Mouse (Mus musculus) right cerebral cortex, postnatal 4 days (tissue): ENCODE measurements around the gene Dusp6.
A peak's percentile ranks its signal among the peaks of the same experiment; 100 is the strongest.

ENCODE experiments used
- DNase-seq: peaks from one replicate; pipeline ENCODE4 v3.0.0-alpha.2; 2022

The Dusp6 gene

DNA sequence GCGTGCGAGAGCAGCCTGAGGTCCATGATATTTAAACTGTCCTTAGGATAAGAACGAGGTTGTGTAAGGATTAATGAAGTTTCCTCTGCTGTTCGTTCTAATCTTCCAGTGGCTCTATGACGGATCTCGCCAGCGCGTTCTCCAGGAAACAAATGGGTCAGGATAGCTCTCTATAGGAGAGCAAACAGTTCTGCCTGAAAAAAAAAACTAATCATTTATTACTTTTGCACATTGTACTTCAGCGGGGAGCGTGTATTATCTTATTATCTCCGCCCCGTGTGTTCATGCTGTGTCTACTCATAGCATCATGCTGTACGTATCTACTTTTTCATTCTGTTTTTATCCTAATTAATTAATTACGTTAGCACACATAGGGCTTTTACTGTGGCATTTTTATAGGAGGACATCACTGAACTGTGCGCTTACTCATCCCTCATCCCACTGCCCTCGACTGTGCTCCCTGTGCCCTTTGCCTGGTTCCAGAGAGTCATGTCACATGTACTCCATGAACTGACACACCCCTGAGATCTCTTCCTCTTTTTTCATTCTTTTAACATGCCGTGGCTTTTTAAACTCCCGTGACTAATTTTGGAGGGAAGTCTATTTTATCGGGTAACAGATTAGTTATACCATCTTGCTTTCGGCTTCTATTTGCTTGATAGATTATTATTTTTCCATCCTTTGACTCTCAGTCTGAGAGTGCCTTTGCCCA, 16.1 kb upstream of the Dusp6 start:
- DNase-seq = no peak

DNA sequence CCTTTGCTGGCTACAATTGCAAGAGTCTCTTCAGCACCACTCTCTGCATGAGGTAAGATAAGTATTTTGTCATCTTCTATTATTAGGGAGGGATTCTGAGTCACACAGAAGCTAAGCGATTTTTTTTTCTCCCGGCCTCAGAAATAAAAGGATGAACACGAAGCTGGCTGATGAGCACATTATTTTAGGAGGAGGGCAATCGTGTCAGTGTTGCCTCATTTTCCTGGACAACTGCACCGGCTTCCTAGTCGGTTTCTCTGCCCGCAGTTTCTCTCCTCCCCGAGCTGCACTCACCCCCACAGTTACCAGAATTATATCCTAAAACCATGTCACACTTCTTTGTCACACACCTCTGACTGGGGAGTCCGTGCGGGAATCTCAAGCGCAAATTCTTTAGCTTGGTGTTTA, 12.2 kb upstream of the Dusp6 start:
- no peak for DNase-seq

DNA sequence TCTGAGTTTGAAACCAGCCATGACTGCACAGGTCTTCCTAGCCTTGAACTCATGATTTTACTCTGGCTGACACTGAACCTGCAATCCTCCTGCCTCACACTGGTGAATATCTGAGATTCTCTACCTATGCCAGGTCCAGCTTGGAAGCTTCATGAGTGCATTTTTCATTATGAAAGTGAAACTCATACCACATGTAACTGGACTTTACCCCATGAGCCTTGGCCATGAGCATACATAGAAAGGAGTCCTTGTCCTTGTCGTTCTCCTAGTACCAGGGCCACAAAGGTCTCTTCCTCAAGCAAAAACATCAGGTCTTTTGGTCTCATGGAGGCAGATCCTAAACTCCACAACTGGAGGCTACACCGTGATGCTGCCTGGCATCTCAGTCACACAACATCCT, 9.6 kb upstream of the Dusp6 start:
- no peak for DNase-seq

GRCm38 (mm10) chr10:99255830-99256570, 7.0 kb upstream of the Dusp6 start:
- no peak for DNase-seq

DNA sequence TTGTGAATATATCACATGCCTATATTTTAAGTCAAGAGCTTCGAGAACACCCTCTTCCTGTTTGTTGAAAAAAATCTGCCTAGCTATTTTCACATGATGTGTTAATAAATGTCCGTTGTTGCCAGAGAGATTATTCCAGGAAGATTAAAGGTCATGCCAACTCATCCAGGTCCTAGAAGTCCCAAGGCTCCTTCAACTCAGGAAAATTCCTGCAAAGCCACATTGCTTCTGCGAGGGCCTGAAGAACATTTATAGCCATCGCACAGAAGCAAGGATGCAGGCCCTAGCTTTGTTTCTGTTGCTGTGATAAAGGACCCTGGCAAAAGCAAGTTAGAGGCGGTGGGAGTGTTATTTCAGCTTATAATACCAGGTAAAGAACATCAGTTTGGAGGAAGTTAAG, 5.5 kb upstream of the Dusp6 start:
- DNase-seq = no peak

- DNase-seq = no peak
These were observed 3.2 kb upstream of the Dusp6 start for GRCm38 (mm10) chr10:99259840-99260239.

DNA sequence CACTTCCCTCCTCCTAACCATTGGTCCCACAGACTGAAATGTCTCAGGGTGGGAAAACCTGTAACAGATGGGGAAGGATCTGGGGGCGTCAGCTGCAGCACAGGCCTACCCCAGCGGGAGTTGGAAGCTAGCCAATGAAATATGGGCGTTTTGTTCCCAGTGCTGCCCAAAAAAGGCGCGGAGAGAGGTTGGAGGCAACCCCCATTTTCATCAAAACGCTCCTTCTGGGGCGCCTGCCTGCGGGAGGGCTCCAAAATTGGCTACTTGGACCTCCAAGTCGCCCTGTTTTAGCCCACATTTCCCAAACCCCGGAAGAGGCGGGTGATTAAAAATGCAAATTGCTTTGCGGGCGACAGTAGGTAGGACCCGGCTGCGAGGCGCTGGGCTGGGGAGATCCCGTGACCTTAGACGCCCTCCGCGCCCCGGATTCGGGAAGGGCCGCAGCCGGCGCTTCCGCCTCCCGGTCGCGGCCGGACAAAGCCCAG, 1.8 kb upstream of the Dusp6 start:
- DNase-seq = peak; percentile 59

DNA sequence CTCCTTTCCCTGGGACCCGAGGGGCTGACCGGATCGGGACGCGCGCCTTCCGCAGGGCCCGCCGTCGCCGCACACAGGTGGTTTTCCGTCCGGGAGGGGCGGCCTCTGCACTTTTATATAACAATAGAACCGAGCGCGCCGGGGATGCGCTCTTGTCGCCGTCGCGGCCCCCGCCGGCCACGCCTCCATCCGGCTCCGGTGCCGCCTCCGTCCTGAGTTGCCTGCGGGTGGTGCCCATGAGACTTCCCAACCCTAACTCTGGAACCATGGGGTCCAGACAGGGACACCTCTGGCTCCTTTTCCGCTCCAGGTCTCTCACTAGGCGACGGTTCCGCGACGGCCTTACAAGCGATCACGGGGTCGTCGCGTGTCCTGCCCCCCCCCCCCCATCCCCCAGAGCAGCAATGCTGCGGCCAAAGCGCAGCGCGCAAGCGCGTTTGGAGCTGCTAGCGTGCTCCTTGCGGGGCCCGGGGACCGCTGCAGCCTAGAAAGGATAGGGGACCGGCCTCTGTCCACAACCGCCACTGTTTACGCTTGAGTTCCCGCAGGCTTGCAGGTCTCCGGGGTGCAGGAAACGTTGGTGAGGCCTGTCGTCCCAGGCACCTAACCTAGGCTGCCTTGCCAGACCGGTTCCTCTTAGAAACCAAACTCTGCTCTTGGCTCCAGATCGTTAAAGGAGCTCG, 1.3 kb upstream of the Dusp6 start:
- peak; percentile 67 for DNase-seq

DNA sequence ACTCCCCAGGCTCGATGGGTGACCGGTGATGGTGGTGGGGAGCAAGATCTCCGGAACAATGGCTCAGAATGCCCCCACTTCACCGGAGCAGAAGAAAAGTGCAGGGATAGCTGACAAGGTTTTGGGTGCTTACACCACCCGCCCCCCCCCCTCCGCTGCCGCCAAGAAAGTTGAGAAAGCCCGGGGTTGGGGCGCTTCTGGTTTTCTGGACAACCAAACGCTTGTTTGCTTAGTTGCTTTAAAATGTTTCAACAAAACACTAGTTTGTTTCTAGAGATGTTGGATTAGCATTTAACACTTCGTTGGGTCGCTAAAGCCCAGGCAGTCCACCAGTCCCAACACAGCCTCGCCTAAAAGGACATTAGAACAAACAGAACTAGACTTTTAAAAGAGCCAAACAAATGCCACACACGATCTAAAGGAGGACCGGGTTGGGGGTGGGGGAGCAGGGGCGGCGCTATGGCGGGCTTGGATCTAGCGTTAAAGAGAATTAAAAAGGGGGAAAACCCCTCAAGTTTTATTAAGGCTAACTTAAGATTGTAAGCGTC, 638 bp upstream of the Dusp6 start:
- DNase-seq = peak; percentile 35

GRCm38 (mm10) chr10:99263419-99264221, 589 bp downstream of the Dusp6 start:
- DNase-seq = peak; percentile 52

- DNase-seq = peak; percentile 32
These were observed 1.4 kb downstream of the Dusp6 start for GRCm38 (mm10) chr10:99264301-99265010.

GRCm38 (mm10) chr10:99265011-99265694, 2.1 kb downstream of the Dusp6 start:
- no peak for DNase-seq

- no peak for DNase-seq
These were observed 3.0 kb downstream of the Dusp6 start for GRCm38 (mm10) chr10:99266025-99266424.

DNA sequence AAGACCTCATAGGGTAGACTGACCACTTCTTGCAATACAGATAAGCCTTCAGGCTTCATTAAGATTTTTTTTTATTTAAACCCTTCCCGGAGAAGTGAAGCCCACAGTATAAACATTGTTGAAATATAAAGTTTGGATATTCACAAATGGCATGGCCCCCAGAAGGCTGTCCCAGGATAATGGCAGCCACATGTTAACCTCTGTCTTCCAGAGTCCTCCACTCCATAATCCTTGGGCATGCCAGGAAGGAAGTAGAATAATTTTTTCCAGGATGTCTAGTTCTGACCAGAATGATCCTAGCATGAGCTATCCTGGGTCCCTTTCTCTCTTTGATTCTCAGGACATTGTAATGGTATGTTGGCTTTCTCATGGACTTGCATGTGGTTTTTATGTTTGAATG, 4.6 kb downstream of the Dusp6 start:
- DNase-seq = no peak

GRCm38 (mm10) chr10:99268421-99269300, 5.6 kb downstream of the Dusp6 start:
- no peak for DNase-seq

- DNase-seq = no peak
These were observed 6.3 kb downstream of the Dusp6 start for GRCm38 (mm10) chr10:99269301-99269701.

DNA sequence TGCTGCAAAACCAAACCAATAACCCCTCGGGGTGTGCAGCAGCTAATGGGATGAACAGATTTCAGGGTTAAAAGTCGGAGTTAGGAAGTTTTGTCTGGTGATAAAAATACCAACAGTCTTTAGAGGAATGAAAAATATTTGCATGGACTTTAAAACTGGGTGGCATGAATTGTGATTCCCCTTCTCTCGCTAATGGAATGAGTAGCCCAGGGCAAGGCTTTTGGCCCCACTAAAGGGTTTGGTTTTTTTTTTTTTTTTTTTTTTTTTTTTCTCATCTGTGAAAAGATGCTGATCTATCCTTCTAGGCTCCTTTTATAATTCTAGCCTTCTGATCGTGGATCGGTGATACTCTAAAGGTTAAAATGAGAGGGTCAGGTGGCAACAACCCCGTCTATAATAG, 6.7 kb downstream of the Dusp6 start:
- DNase-seq = no peak

DNA sequence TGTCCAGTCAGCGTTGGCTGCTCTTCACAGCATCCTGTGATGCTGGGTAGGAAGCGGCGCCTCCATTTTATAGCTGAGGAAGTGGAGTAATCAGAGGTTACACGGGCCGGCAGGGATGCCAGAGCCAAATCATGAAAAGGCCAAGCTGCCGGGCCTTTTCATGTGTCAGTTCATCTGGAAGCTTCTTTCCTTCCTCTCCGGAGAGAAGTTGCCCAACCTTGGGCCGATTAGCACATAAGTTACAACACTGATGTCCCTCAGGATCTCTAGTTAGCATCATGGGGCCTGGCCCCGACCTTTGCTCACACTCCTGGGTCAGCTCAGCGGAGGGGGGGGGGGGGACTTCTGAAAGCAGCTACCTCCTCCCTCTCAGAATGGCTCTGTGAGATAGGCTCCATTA, 7.4 kb downstream of the Dusp6 start:
- no peak for DNase-seq

GRCm38 (mm10) chr10:99271016-99271415, 8.0 kb downstream of the Dusp6 start:
- DNase-seq = no peak

- DNase-seq = no peak
These were observed 10.0 kb downstream of the Dusp6 start for GRCm38 (mm10) chr10:99273006-99273405.
